Mouse (Mus musculus) limb, embryonic 11.5 days (tissue): ENCODE results near the gene Txndc9. TPM values are rescaled to one million over a fixed set of nuclear protein-coding genes. Genes with fewer than 3 reads are reported as not detected.

Experiments
- ATAC-seq: fragments of 200-750 bp; cut with Nextera tagmentation; 2 replicates; pipeline ENCODE4 v1.8.0; 2017; ENCODE audit warnings: low read depth; ENCODE audit not compliant: insufficient number of reproducible peaks, low FRiP score, low TSS enrichment
- DNase-seq: peaks from one replicate; pipeline ENCODE4 v3.0.0-alpha.2; 2015; ENCODE audit warnings: low spot score
- H3K27ac ChIP-seq: fragments of 300-500 bp; sonication (generic); replicated peaks from 2 replicates; pipeline ENCODE4 v1.5.1; 2014; ENCODE audit warnings: low read depth, mild to moderate bottlenecking, low read length
- H3K27me3 ChIP-seq: fragments of 300-500 bp; sonication (generic); 2 replicates; pipeline ENCODE4 v1.6.1; 2014; ENCODE audit warnings: mild to moderate bottlenecking, low read length, mixed read lengths; ENCODE audit not compliant: control insufficient read depth, insufficient read depth
- H3K36me3 ChIP-seq: fragments of 300-500 bp; sonication (generic); 2 replicates; pipeline ENCODE4 v1.6.1; 2014; ENCODE audit warnings: mild to moderate bottlenecking, low read length, moderate library complexity, mixed read lengths; ENCODE audit not compliant: control insufficient read depth, insufficient read depth
- H3K4me1 ChIP-seq: fragments of 300-500 bp; sonication (generic); 2 replicates; pipeline ENCODE4 v1.6.1; 2014; ENCODE audit warnings: low read length, mixed read lengths; ENCODE audit not compliant: control insufficient read depth, insufficient read depth
- H3K4me2 ChIP-seq: fragments of 300-500 bp; sonication (generic); 2 replicates; pipeline ENCODE4 v1.6.1; 2014; ENCODE audit warnings: low read depth, mild to moderate bottlenecking, moderate library complexity; ENCODE audit not compliant: severe bottlenecking
- H3K4me3 ChIP-seq: fragments of 300-500 bp; sonication (generic); 2 replicates; pipeline ENCODE4 v1.5.1; 2014; ENCODE audit warnings: low read depth, low read length
- H3K9ac ChIP-seq: fragments of 300-500 bp; sonication (generic); 2 replicates; pipeline ENCODE4 v1.6.1; 2014; ENCODE audit warnings: mild to moderate bottlenecking, low read length
- H3K9me3 ChIP-seq: fragments of 300-500 bp; sonication (generic); 2 replicates; pipeline ENCODE4 v1.6.1; 2016; ENCODE audit warnings: low read length; ENCODE audit not compliant: control insufficient read depth
- WGBS: fragments of 180-500 bp; shearing (Covaris S2); extraction: QIAGEN DNeasy Blood & Tissue Kit; methylation state at CpG from one replicate; pipeline ENCODE4 v1.1.7; 2014; 5-methylcytosine and 5-hydroxymethylcytosine counted together
- polyA plus RNA-seq: library from polyadenylated mRNA; unstranded; fragments of >200 nt; fragmentation: Nextera tagmentation; extraction: Ambion mirVana; gene quantifications from 2 replicates; pipeline ENCODE4 v1.2.1, GENCODE M21; 2014

Gene Txndc9
- polyA plus RNA-seq, 1 experiment from 2014 or later: 136 TPM

DNA sequence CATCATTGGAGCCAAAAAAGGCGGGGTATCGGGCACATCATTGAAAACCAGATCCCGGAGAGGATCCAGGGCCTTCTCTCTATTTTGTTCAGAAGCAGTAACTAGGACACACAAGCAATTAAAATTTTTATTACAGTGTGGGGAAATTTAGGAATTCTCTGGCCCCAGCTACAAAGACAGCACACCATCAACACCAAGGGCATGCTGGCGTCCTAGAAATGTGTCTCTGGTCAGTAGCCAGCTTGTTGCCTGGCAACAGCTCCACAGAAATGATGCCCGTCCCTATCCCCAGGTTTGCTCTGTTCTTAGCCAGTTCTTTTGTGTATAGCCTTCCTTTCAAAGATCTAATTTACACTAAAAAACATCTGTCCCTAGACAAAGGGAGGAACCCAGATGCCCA is 38.2 kb downstream of the Txndc9 start:
- H3K9ac ChIP-seq: no peak overlapping the region
- H3K4me1 ChIP-seq: no peaks in the 10 kb centered on the region
- H3K9me3 ChIP-seq: no peaks in the 10 kb centered on the region
- DNase-seq (no peak), ATAC-seq (no peak)
- no peak overlapping the region for H3K4me3 ChIP-seq
- no peak overlapping the region for H3K4me2 ChIP-seq
- no peaks in the 10 kb centered on the region for H3K36me3 ChIP-seq
- no peak overlapping the region for H3K27ac ChIP-seq
- 79% methylated on average over 5 of the region's 5 CpGs for WGBS
- no peaks in the 10 kb centered on the region for H3K27me3 ChIP-seq

DNA sequence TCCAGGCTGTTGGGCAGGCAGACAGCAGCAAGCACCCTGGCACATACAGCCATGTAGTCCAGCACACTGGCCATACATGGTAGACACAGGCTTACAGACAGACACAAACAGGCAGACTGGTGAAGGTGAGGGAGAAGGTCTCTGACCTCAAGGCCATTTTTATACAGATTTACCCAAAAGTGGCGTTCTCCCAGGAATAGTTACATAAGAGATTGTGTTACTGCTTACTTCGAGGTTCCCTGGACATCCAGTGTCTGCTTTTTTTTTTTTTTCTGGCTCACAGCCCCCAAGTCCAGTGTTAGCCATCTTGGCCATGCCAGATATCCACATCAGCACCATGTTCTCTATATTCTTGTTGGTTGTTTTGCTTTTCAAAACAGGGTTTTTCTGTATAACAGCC is 39.2 kb downstream of the Txndc9 start:
- DNase-seq (no peak), ATAC-seq (no peak)
- no peaks in the 10 kb centered on the region for H3K4me1 ChIP-seq
- H3K9ac ChIP-seq: no peak overlapping the region
- no peak overlapping the region for H3K4me3 ChIP-seq
- no peaks in the 10 kb centered on the region for H3K36me3 ChIP-seq
- no peaks in the 10 kb centered on the region for H3K9me3 ChIP-seq
- 67% methylated on average over 2 of the region's 2 CpGs for WGBS
- no peak overlapping the region for H3K4me2 ChIP-seq
- no peaks in the 10 kb centered on the region for H3K27me3 ChIP-seq
- H3K27ac ChIP-seq: no peak overlapping the region

DNA sequence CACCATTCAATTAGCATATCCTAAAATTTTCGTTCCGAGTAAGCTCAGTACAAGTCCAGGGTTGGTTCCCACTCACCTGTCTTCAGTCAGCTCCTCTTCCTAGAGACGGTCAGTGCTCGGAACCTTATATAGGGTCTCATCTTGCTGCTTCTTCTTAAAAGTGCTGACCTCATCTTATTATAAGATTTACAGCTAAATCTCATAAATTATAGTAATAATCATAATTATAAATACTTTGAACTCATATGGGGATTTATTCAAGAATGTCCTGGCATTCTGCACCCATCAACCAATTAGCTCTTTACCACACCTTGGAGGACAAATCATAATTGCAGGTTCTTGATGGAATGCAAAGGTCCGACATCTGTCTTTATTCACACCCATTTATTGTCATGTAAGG is 40.0 kb downstream of the Txndc9 start, which contains the start of gene Lyg1:
TSS of gene Lyg1 (minus strand) at position 101 of the 400 bp plus-strand sequence.
- no peaks in the 10 kb centered on the region for H3K27me3 ChIP-seq
- H3K9me3 ChIP-seq: no peaks in the 10 kb centered on the region
- H3K4me2 ChIP-seq: no peak within 1 kb of the TSS
- H3K27ac ChIP-seq: no peak within 1 kb of the TSS
- H3K4me3 ChIP-seq: no peak within 1 kb of the TSS
- DNase-seq (no peak), ATAC-seq (no peak)
- H3K9ac ChIP-seq: no peak within 1 kb of the TSS
- WGBS: 89% methylated on average over 5 of the region's 5 CpGs
- no peaks in the 10 kb centered on the region for H3K4me1 ChIP-seq
- H3K36me3 ChIP-seq: no peaks in the 10 kb centered on the region

DNA sequence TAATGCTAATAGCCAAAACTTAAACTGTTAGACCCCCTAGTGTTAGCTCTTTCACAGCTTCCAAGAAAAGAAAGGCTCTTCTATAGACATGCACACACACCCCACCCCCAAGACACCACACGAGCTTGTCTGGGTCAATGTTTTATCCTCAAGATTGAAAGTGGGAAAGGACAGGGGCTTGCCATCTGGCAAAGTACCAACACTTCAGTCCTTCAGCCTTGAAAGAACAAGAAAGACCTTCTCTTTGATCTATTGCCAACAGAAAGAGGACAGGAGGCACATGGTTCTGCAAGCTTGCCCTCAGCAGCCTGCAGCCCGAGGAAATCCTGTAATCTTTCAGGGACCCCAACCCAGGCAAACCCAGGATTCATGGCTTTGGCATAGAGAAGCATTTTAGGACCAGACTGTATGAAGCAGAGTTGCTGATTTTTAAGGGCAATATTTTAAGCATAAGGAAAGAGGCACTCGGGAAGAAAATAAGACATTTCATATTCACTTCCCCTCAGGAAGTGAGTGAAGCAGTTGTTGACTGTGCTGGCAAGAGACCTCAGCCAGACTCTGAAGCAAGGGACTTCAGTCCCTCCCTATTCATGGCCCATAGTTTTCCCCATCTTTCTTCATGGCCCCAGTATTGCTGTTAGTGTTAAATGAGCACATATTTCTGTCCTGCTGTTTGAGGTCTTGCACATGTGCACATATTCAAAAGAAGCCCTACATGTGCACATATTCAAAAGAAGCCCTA is 40.8 kb downstream of the Txndc9 start:
- no peaks in the 10 kb centered on the region for H3K4me1 ChIP-seq
- no peak overlapping the region for H3K4me3 ChIP-seq
- H3K36me3 ChIP-seq: no peaks in the 10 kb centered on the region
- no peak overlapping the region for H3K9ac ChIP-seq
- H3K27me3 ChIP-seq: no peaks in the 10 kb centered on the region
- H3K27ac ChIP-seq: no peak overlapping the region
- no peak for ATAC-seq
- no peak for DNase-seq
- H3K4me2 ChIP-seq: no peak overlapping the region
- H3K9me3 ChIP-seq: no peaks in the 10 kb centered on the region
- WGBS: 45% methylated on average over 3 of the region's 3 CpGs

DNA sequence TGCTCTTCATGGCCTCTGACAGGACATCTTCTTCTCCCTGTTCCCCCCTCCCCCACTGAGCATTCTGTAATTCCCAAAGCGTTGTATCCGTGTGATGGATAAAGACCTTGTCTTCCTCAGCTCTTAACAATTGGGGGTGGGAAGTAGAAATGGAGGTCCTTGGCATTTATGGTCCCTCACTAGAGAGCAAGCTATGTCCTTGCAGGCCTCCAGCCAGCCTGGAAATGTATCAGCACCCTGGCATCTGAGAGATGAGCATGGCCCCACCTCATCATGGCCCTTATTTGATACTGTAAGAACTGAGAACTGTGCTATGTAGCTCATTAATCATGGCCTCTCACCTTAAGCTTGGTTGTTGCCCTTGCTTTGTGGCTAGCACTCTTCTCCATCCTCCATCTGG is 42.4 kb downstream of the Txndc9 start:
- Histone ChIP-seq H3K4me1 (no peaks in the 10 kb centered on the region), H3K27ac (no peak overlapping the region), H3K4me3 (no peak overlapping the region), H3K9ac (no peak overlapping the region), H3K4me2 (no peak overlapping the region), H3K9me3 (no peaks in the 10 kb centered on the region), H3K36me3 (no peaks in the 10 kb centered on the region), H3K27me3 (no peaks in the 10 kb centered on the region)
- DNase-seq (no peak), ATAC-seq (no peak)
- 98% methylated on average over 2 of the region's 2 CpGs for WGBS

DNA sequence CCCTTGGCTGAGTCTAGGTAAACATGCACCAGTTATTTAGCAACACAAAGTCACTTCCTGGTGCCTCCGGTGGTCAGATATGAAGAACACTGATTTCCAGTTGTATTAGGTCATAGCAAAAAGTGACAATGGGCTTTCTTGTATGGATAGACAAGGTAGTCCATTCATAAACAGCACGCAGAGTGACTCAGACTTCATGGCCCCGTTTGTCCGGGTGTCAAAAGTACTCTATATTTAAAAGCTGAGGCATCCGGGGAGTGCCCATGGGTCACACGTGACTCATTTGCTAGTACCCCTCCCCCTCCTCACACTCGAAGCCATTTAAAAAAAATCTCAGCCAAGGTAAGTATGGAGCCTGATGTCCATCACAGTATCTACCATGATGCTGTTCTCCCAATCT is 42.9 kb downstream of the Txndc9 start:
- no peak overlapping the region for H3K9ac ChIP-seq
- no peaks in the 10 kb centered on the region for H3K36me3 ChIP-seq
- ATAC-seq (no peak), DNase-seq (no peak)
- H3K4me1 ChIP-seq: no peaks in the 10 kb centered on the region
- no peak overlapping the region for H3K4me2 ChIP-seq
- H3K27ac ChIP-seq: no peak overlapping the region
- no peak overlapping the region for H3K4me3 ChIP-seq
- WGBS: 87% methylated on average over 7 of the region's 7 CpGs
- H3K27me3 ChIP-seq: no peaks in the 10 kb centered on the region
- H3K9me3 ChIP-seq: no peaks in the 10 kb centered on the region

DNA sequence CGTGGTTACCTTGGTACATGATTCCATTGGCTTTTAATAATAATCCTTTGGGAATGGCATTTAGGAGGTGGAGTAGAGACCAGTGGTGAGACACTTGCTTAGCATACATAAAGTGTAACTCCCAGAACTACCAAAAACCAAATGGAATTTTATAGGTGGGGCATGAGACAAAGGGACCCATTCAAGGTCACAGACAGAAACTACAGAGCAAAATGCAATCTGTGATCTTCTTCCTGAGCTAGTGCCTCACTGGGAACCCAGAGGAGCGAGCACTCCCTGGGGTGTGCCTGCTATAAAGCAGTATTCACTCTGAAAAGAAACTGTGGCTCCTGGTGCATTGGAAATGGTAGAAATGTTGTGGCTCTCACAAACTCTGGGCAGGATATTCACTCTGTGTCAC is 48.8 kb downstream of the Txndc9 start:
- Histone ChIP-seq H3K9ac (no peak overlapping the region), H3K4me2 (no peak overlapping the region), H3K27me3 (no peaks in the 10 kb centered on the region), H3K4me1 (no peaks in the 10 kb centered on the region), H3K27ac (no peak overlapping the region), H3K9me3 (no peaks in the 10 kb centered on the region), H3K4me3 (no peak overlapping the region), H3K36me3 (no peaks in the 10 kb centered on the region)
- no peak for DNase-seq
- ATAC-seq: no peak
- 91% methylated on average over 2 of the region's 2 CpGs for WGBS
